Mouse (Mus musculus) embryonic facial prominence, embryonic 12.5 days (tissue): ENCODE results near the gene Ptprk. TPM values are rescaled to one million over a fixed set of nuclear protein-coding genes. Genes with fewer than 3 reads are reported as not detected.

Experiments
- ATAC-seq: fragments of 200-750 bp; cut with Nextera tagmentation; 2 replicates; pipeline ENCODE4 v1.8.0; 2017; ENCODE audit not compliant: insufficient number of reproducible peaks, insufficient read depth, low FRiP score, low TSS enrichment
- H3K27ac ChIP-seq: fragments of 300-500 bp; sonication (generic); 2 replicates; pipeline ENCODE4 v1.5.1; 2016; ENCODE audit warnings: mild to moderate bottlenecking
- H3K27me3 ChIP-seq: fragments of 300-500 bp; sonication (generic); 2 replicates; pipeline ENCODE4 v1.6.1; 2016; ENCODE audit warnings: mild to moderate bottlenecking, moderate library complexity
- H3K36me3 ChIP-seq: fragments of 300-500 bp; sonication (generic); 2 replicates; pipeline ENCODE4 v1.6.1; 2016; ENCODE audit warnings: mild to moderate bottlenecking
- H3K4me1 ChIP-seq: fragments of 300-500 bp; sonication (generic); 2 replicates; pipeline ENCODE4 v1.6.1; 2016
- H3K4me2 ChIP-seq: fragments of 300-500 bp; sonication (generic); replicated peaks from 2 replicates; pipeline ENCODE4 v1.6.1; 2016; ENCODE audit warnings: mild to moderate bottlenecking, moderate library complexity
- H3K4me3 ChIP-seq: fragments of 300-500 bp; sonication (generic); 2 replicates; pipeline ENCODE4 v1.5.1; 2016; ENCODE audit warnings: mild to moderate bottlenecking
- H3K9ac ChIP-seq: fragments of 300-500 bp; sonication (generic); 2 replicates; pipeline ENCODE4 v1.6.1; 2016; ENCODE audit warnings: mild to moderate bottlenecking, moderate library complexity
- H3K9me3 ChIP-seq: fragments of 300-500 bp; sonication (generic); 2 replicates; pipeline ENCODE4 v1.6.1; 2016; ENCODE audit warnings: mild to moderate bottlenecking, moderate library complexity
- WGBS: fragments of 180-500 bp; shearing (Covaris S2); methylation state at CpG from one replicate; pipeline ENCODE4 v1.1.7; 2016; 5-methylcytosine and 5-hydroxymethylcytosine counted together
- polyA plus RNA-seq: library from polyadenylated mRNA; unstranded; fragments of >200 nt; fragmentation: Nextera tagmentation; extraction: Ambion mirVana; gene quantifications from 2 replicates; pipeline ENCODE4 v1.2.1, GENCODE M21; 2016

The Ptprk gene
- polyA plus RNA-seq, 1 experiment from 2014 or later = 36.8 TPM

- H3K27me3 ChIP-seq = no peaks in the 10 kb centered on the region
- no peak overlapping the region for H3K4me2 ChIP-seq
- no peaks in the 10 kb centered on the region for H3K36me3 ChIP-seq
- H3K4me3 ChIP-seq = no peak overlapping the region
- H3K27ac ChIP-seq = no peak overlapping the region
- no peak overlapping the region for H3K9ac ChIP-seq
- peaks cover 6% of the 10 kb centered on the region; the same call in 1 of the 2 replicates for H3K4me1 ChIP-seq
- ATAC-seq = no peak
- no peaks in the 10 kb centered on the region for H3K9me3 ChIP-seq
These were observed 86.7 kb downstream of the Ptprk start for GRCm38 (mm10) chr10:28161306-28161705.

GRCm38 (mm10) chr10:28164250-28164649 lies 89.6 kb downstream of the Ptprk start:
- Histone ChIP-seq H3K27me3 (no peaks in the 10 kb centered on the region), H3K36me3 (no peaks in the 10 kb centered on the region), H3K9ac (no peak overlapping the region), H3K9me3 (no peaks in the 10 kb centered on the region), H3K27ac (no peak overlapping the region), H3K4me2 (no peak overlapping the region), H3K4me1 (peaks cover 6% of the 10 kb centered on the region; the same call in 1 of the 2 replicates), H3K4me3 (no peak overlapping the region)
- no peak for ATAC-seq

- H3K27ac ChIP-seq = no peak overlapping the region
- peaks cover 6% of the 10 kb centered on the region; the same call in 1 of the 2 replicates for H3K4me1 ChIP-seq
- H3K9ac ChIP-seq = no peak overlapping the region
- no peak overlapping the region for H3K4me2 ChIP-seq
- H3K4me3 ChIP-seq = no peak overlapping the region
- H3K9me3 ChIP-seq = no peaks in the 10 kb centered on the region
- ATAC-seq = no peak
- no peaks in the 10 kb centered on the region for H3K36me3 ChIP-seq
- no peaks in the 10 kb centered on the region for H3K27me3 ChIP-seq
These were observed 90.1 kb downstream of the Ptprk start for GRCm38 (mm10) chr10:28164746-28165145.

- Histone ChIP-seq H3K4me2 (no peak overlapping the region), H3K4me3 (no peak overlapping the region), H3K9me3 (no peaks in the 10 kb centered on the region), H3K27me3 (no peaks in the 10 kb centered on the region), H3K27ac (no peak overlapping the region), H3K9ac (no peak overlapping the region), H3K36me3 (no peaks in the 10 kb centered on the region), H3K4me1 (peaks cover 6% of the 10 kb centered on the region; the same call in 1 of the 2 replicates)
- WGBS = 82% methylated on average over 1 of the region's 1 CpGs
- no peak for ATAC-seq
These were observed 92.0 kb downstream of the Ptprk start for GRCm38 (mm10) chr10:28166610-28167009.

GRCm38 (mm10) chr10:28167097-28167496 lies 92.5 kb downstream of the Ptprk start:
- H3K4me2 ChIP-seq = no peak overlapping the region
- no peak overlapping the region for H3K27ac ChIP-seq
- H3K36me3 ChIP-seq = no peaks in the 10 kb centered on the region
- no peak overlapping the region for H3K4me3 ChIP-seq
- H3K9me3 ChIP-seq = no peaks in the 10 kb centered on the region
- 55% methylated on average over 2 of the region's 2 CpGs for WGBS
- H3K27me3 ChIP-seq = no peaks in the 10 kb centered on the region
- H3K4me1 ChIP-seq = peaks cover 6% of the 10 kb centered on the region; the same call in 1 of the 2 replicates
- no peak for ATAC-seq
- H3K9ac ChIP-seq = no peak overlapping the region

- WGBS = 87% methylated on average over 1 of the region's 1 CpGs
- Histone ChIP-seq H3K4me1 (no peaks in the 10 kb centered on the region), H3K36me3 (no peaks in the 10 kb centered on the region), H3K9ac (no peak overlapping the region), H3K27ac (no peak overlapping the region), H3K9me3 (no peaks in the 10 kb centered on the region), H3K27me3 (no peaks in the 10 kb centered on the region), H3K4me3 (no peak overlapping the region), H3K4me2 (no peak overlapping the region)
- ATAC-seq = no peak
These were observed 96.6 kb downstream of the Ptprk start for GRCm38 (mm10) chr10:28171196-28171595.

GRCm38 (mm10) chr10:28178876-28179275 lies 104.3 kb downstream of the Ptprk start:
- ATAC-seq = no peak
- Histone ChIP-seq H3K9me3 (no peaks in the 10 kb centered on the region), H3K4me3 (no peak overlapping the region), H3K27ac (no peak overlapping the region), H3K4me1 (no peaks in the 10 kb centered on the region), H3K36me3 (no peaks in the 10 kb centered on the region), H3K4me2 (no peak overlapping the region), H3K27me3 (no peaks in the 10 kb centered on the region), H3K9ac (no peak overlapping the region)
- 67% methylated on average over 4 of the region's 4 CpGs for whole genome bisulfite sequencing

- no peak overlapping the region for H3K4me3 ChIP-seq
- H3K36me3 ChIP-seq = no peaks in the 10 kb centered on the region
- H3K4me1 ChIP-seq = peaks cover 8% of the 10 kb centered on the region
- WGBS = 89% methylated on average over 3 of the region's 3 CpGs
- H3K27me3 ChIP-seq = no peaks in the 10 kb centered on the region
- no peak overlapping the region for H3K9ac ChIP-seq
- no peaks in the 10 kb centered on the region for H3K9me3 ChIP-seq
- H3K27ac ChIP-seq = no peak overlapping the region
- no peak for ATAC-seq
- no peak overlapping the region for H3K4me2 ChIP-seq
These were observed 107.5 kb downstream of the Ptprk start for GRCm38 (mm10) chr10:28182081-28182480.

- no peak overlapping the region for H3K27ac ChIP-seq
- WGBS = 56% methylated on average over 6 of the region's 6 CpGs
- H3K9ac ChIP-seq = no peak overlapping the region
- H3K36me3 ChIP-seq = no peaks in the 10 kb centered on the region
- no peaks in the 10 kb centered on the region for H3K27me3 ChIP-seq
- H3K4me1 ChIP-seq = peaks cover 11% of the 10 kb centered on the region
- H3K4me3 ChIP-seq = no peak overlapping the region
- H3K4me2 ChIP-seq = no peak overlapping the region
- no peak for ATAC-seq
- H3K9me3 ChIP-seq = no peaks in the 10 kb centered on the region
These were observed 110.1 kb downstream of the Ptprk start for GRCm38 (mm10) chr10:28184675-28185074.

- H3K4me3 ChIP-seq = no peak overlapping the region
- no peaks in the 10 kb centered on the region for H3K27me3 ChIP-seq
- no peaks in the 10 kb centered on the region for H3K9me3 ChIP-seq
- no peak overlapping the region for H3K4me2 ChIP-seq
- H3K36me3 ChIP-seq = no peaks in the 10 kb centered on the region
- peaks cover 11% of the 10 kb centered on the region for H3K4me1 ChIP-seq
- 31% methylated on average over 4 of the region's 4 CpGs for WGBS
- H3K27ac ChIP-seq = no peak overlapping the region
- no peak overlapping the region for H3K9ac ChIP-seq
- no peak for ATAC-seq
These were observed 110.7 kb downstream of the Ptprk start for GRCm38 (mm10) chr10:28185326-28185725.

GRCm38 (mm10) chr10:28186018-28186800 lies 111.6 kb downstream of the Ptprk start:
- Histone ChIP-seq H3K27me3 (no peaks in the 10 kb centered on the region), H3K9ac (no peak overlapping the region), H3K4me3 (no peak overlapping the region), H3K9me3 (no peaks in the 10 kb centered on the region), H3K4me2 (no peak overlapping the region), H3K4me1 (peaks cover 11% of the 10 kb centered on the region), H3K27ac (no peak overlapping the region), H3K36me3 (no peaks in the 10 kb centered on the region)
- 39% methylated on average over 4 of the region's 4 CpGs for WGBS
- no peak for ATAC-seq

GRCm38 (mm10) chr10:28191440-28191839 lies 116.8 kb downstream of the Ptprk start:
- H3K4me2 ChIP-seq = no peak overlapping the region
- no peaks in the 10 kb centered on the region for H3K27me3 ChIP-seq
- H3K4me1 ChIP-seq = peaks cover 5% of the 10 kb centered on the region; the same call in 1 of the 2 replicates
- no peak overlapping the region for H3K27ac ChIP-seq
- ATAC-seq = no peak
- H3K36me3 ChIP-seq = no peaks in the 10 kb centered on the region
- H3K9me3 ChIP-seq = no peaks in the 10 kb centered on the region
- no peak overlapping the region for H3K9ac ChIP-seq
- 87% methylated on average over 5 of the region's 5 CpGs for WGBS
- no peak overlapping the region for H3K4me3 ChIP-seq
